Mouse (Mus musculus) forebrain, embryonic 12.5 days (tissue): ENCODE data around the gene C1ra. TPM values are rescaled to one million over a fixed set of nuclear protein-coding genes. Genes with fewer than 3 reads are reported as not detected.
"Not testable (repeated sequence)": the region's sequence is repeated elsewhere in the genome, so short reads cannot be mapped to it uniquely, and the experiment has no call there.

Experiments
- ATAC-seq: fragments of 200-750 bp; cut with Nextera tagmentation; 2 replicates; pipeline ENCODE4 v1.8.0; 2017; ENCODE audit warnings: moderate TSS enrichment; ENCODE audit not compliant: low FRiP score
- H3K27ac ChIP-seq: fragments of 300-500 bp; sonication (generic); 2 replicates; pipeline ENCODE4 v1.5.1; 2016; ENCODE audit warnings: mild to moderate bottlenecking
- H3K27me3 ChIP-seq: fragments of 300-500 bp; sonication (generic); 2 replicates; pipeline ENCODE4 v1.6.1; 2016; ENCODE audit warnings: mild to moderate bottlenecking
- H3K36me3 ChIP-seq: fragments of 300-500 bp; sonication (generic); replicated peaks from 2 replicates; pipeline ENCODE4 v1.6.1; 2016; ENCODE audit warnings: mild to moderate bottlenecking
- H3K4me1 ChIP-seq: fragments of 300-500 bp; sonication (generic); 2 replicates; pipeline ENCODE4 v1.6.1; 2016
- H3K4me2 ChIP-seq: fragments of 300-500 bp; sonication (generic); 2 replicates; pipeline ENCODE4 v1.6.1; 2016; ENCODE audit warnings: mild to moderate bottlenecking, moderate library complexity
- H3K4me3 ChIP-seq: fragments of 300-500 bp; sonication (generic); replicated peaks from 2 replicates; pipeline ENCODE4 v1.5.1; 2016; ENCODE audit warnings: mild to moderate bottlenecking
- H3K9ac ChIP-seq: fragments of 300-500 bp; sonication (generic); 2 replicates; pipeline ENCODE4 v1.6.1; 2016; ENCODE audit warnings: mild to moderate bottlenecking
- H3K9me3 ChIP-seq: fragments of 300-500 bp; sonication (generic); 2 replicates; pipeline ENCODE4 v1.6.1; 2016
- WGBS: fragments of 180-500 bp; shearing (Covaris S2); methylation state at CpG from one replicate; pipeline ENCODE4 v1.1.7; 2016; 5-methylcytosine and 5-hydroxymethylcytosine counted together
- polyA plus RNA-seq: library from polyadenylated mRNA; unstranded; fragments of >200 nt; fragmentation: Nextera tagmentation; extraction: Ambion mirVana; gene quantifications from 2 replicates; pipeline ENCODE4 v1.2.1, GENCODE M21; 2016

C1ra gene
- polyA plus RNA-seq, 1 experiment from 2014 or later: 0.14 TPM

- 82% methylated on average over 7 of the region's 7 CpGs for WGBS
- not testable (repeated sequence) for H3K9me3 ChIP-seq, H3K36me3 ChIP-seq, H3K27ac ChIP-seq, H3K4me1 ChIP-seq, H3K9ac ChIP-seq, H3K4me3 ChIP-seq, H3K27me3 ChIP-seq, ATAC-seq, H3K4me2 ChIP-seq
Observed at GRCm38 (mm10) chr6:124522082-124522481, 9.9 kb downstream of the C1ra start.

GRCm38 (mm10) chr6:124527881-124528280 is 15.7 kb downstream of the C1ra start:
- 79% methylated on average over 3 of the region's 3 CpGs for WGBS
- no peak overlapping the region for H3K4me3 ChIP-seq
- H3K9ac ChIP-seq: no peak overlapping the region
- no peak overlapping the region for H3K27ac ChIP-seq
- no peaks in the 10 kb centered on the region for H3K36me3 ChIP-seq
- no peak for ATAC-seq
- H3K27me3 ChIP-seq: no peaks in the 10 kb centered on the region
- H3K9me3 ChIP-seq: no peaks in the 10 kb centered on the region
- no peaks in the 10 kb centered on the region for H3K4me1 ChIP-seq
- no peak overlapping the region for H3K4me2 ChIP-seq

DNA sequence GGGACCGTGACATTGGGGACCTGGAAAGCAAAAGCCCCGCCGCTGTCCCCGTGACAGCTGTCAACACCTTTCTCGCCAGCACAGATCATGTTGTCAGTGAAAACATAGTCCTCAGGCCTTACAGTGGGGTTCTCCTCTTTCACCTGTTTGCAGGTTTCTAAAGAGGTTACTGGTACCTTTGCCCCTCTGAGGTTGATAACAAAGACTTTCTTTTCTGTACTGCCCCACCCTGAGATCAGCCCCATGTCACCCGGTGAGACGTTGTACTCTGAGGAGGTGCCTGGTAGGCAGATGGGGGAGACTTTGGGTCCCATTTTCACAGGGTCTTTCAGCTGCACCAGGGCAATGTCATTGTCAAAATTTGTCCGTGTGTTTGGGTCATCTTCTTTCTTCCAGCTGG is 18.9 kb downstream of the C1ra start:
- no peaks in the 10 kb centered on the region for H3K9me3 ChIP-seq
- no peak overlapping the region for H3K27ac ChIP-seq
- H3K4me2 ChIP-seq: no peak overlapping the region
- no peaks in the 10 kb centered on the region for H3K27me3 ChIP-seq
- H3K36me3 ChIP-seq: no peaks in the 10 kb centered on the region
- no peak for ATAC-seq
- H3K4me1 ChIP-seq: no peaks in the 10 kb centered on the region
- no peak overlapping the region for H3K4me3 ChIP-seq
- WGBS: 88% methylated on average over 8 of the region's 8 CpGs
- no peak overlapping the region for H3K9ac ChIP-seq

- not testable (repeated sequence) for ATAC-seq, H3K27ac ChIP-seq, H3K9ac ChIP-seq, H3K36me3 ChIP-seq, H3K4me1 ChIP-seq, H3K27me3 ChIP-seq, H3K4me3 ChIP-seq, H3K4me2 ChIP-seq, H3K9me3 ChIP-seq
- WGBS: 81% methylated on average over 8 of the region's 8 CpGs
Observed at GRCm38 (mm10) chr6:124536125-124536829, 24.1 kb downstream of the C1ra start.

GRCm38 (mm10) chr6:124541176-124541575 is 29.0 kb downstream of the C1ra start:
- 79% methylated on average over 2 of the region's 2 CpGs for WGBS

GRCm38 (mm10) chr6:124542284-124542683 is 30.1 kb downstream of the C1ra start, which contains the start of gene C1s1:
Gene C1s1, minus strand, starts transcription at chr6:124542359.
- ATAC-seq, H3K4me3 ChIP-seq, H3K4me1 ChIP-seq, H3K36me3 ChIP-seq, H3K9ac ChIP-seq, H3K4me2 ChIP-seq, H3K9me3 ChIP-seq, H3K27ac ChIP-seq, H3K27me3 ChIP-seq: not testable (repeated sequence)
- 10% methylated on average over 1 of the region's 1 CpGs for WGBS

More at GRCm38 (mm10) chr6:124541176-124541575, 29.0 kb downstream of the C1ra start:
- not testable (repeated sequence) for H3K27ac ChIP-seq, H3K27me3 ChIP-seq, H3K9me3 ChIP-seq, ATAC-seq, H3K4me2 ChIP-seq, H3K4me1 ChIP-seq, H3K36me3 ChIP-seq, H3K4me3 ChIP-seq, H3K9ac ChIP-seq

DNA sequence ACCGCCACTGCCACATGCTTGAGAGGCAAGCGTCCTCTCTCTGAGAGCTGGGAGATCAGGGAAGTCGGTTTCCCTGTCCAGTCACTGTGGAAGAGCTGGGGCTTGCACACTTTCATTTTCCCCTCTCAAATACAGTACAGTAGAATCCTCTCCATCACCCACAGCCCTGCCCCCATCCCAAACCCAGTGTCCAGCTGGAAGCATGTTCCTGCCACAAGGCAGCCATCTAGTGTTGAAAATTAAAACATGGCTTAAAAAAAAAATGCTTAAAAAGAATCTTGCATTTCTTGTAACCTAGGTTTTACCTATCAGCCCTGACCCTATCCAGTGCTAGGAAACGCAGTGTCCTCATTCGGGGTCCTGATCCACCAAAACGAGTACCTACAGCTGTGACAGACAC is 32.3 kb downstream of the C1ra start:
- WGBS: 89% methylated on average over 5 of the region's 6 CpGs
- Histone ChIP-seq H3K9ac (no peak overlapping the region), H3K4me2 (no peak overlapping the region), H3K4me3 (no peak overlapping the region), H3K9me3 (no peaks in the 10 kb centered on the region), H3K27me3 (no peaks in the 10 kb centered on the region), H3K4me1 (no peaks in the 10 kb centered on the region), H3K36me3 (no peaks in the 10 kb centered on the region), H3K27ac (no peak overlapping the region)
- no peak for ATAC-seq

DNA sequence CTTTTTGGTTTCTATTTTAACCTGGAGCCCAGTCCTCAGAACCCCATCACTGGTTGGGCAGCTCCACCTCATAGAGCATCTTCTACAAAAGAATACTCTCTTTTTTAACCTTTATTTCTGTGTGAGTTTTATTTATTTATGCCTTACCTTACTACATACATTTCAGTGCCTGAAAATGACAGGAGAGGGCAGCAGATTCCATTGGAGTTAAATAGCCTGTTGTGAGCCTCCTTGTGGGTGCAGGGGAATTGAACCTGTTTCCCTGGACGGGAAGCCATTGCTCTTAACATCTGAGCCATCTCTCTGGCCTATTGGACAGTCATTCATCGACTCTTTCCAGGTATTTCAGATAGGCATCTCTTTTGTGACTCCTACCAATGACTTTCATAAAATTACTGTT is 33.2 kb downstream of the C1ra start:
- H3K9ac ChIP-seq: no peak overlapping the region
- WGBS: 68% methylated on average over 2 of the region's 2 CpGs

DNA sequence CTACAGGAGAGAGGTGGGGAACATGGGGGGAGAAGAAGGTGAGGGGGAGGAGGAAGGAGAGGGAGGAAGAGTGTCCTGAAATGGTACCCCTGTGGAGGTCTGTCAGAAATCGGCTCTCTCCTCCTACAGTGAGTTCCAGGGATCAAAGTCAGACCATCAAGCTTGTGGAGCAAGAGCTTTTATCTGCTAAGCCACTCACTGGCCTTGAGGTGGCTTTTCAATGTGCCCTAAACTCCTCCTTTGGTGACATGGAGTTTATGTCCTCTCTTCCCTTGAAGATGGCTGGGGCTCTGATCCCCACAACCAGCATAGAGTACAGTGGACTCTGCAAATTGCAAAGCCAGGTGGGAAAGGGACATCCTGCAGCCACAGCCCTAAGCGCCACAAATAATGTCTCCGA is 35.8 kb downstream of the C1ra start:
- not testable (repeated sequence) for H3K27me3 ChIP-seq, H3K9me3 ChIP-seq, H3K4me2 ChIP-seq, H3K36me3 ChIP-seq, H3K27ac ChIP-seq, H3K4me3 ChIP-seq, H3K4me1 ChIP-seq, H3K9ac ChIP-seq, ATAC-seq
- 81% methylated on average over 3 of the region's 3 CpGs for WGBS

More for the DNA sequence above, 33.2 kb downstream of the C1ra start:
- H3K4me3 ChIP-seq: no peak overlapping the region
- peaks cover 1% of the 10 kb centered on the region; the same call in 1 of the 2 replicates for H3K9me3 ChIP-seq
- no peaks in the 10 kb centered on the region for H3K27me3 ChIP-seq
- no peaks in the 10 kb centered on the region for H3K36me3 ChIP-seq
- ATAC-seq: no peak
- H3K4me1 ChIP-seq: no peaks in the 10 kb centered on the region
- no peak overlapping the region for H3K27ac ChIP-seq
- no peak overlapping the region for H3K4me2 ChIP-seq

- Histone ChIP-seq H3K4me1 (no peaks in the 10 kb centered on the region), H3K9me3 (peaks cover 9% of the 10 kb centered on the region; the same call in 1 of the 2 replicates), H3K4me3 (no peak overlapping the region), H3K36me3 (no peaks in the 10 kb centered on the region), H3K9ac (no peak overlapping the region), H3K4me2 (no peak overlapping the region), H3K27me3 (no peaks in the 10 kb centered on the region), H3K27ac (no peak overlapping the region)
- ATAC-seq: no peak
- WGBS: 84% methylated on average over 3 of the region's 3 CpGs
Observed at GRCm38 (mm10) chr6:124549023-124549550, 36.9 kb downstream of the C1ra start.

DNA sequence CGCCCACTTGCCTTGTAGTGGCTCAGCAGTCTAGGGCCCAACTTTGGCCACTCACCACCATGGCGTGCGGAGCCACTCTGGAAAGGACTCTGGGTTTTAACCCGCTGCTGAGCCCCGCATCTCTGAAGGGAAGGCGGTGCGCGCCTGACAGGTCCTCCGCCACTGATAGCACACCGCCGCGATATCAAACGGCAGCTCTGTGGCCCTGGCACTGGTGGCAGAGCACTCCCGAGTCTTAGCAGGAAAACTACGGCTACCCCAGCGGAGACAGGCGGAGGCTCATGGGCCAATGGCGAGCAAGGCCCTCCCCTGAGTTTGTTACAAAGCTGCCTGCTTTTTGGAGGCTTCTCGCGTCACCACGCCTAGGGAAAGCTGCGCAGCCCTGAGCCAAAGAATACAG is 40.6 kb downstream of the C1ra start:
- WGBS: 72% methylated on average over 22 of the region's 22 CpGs
- Histone ChIP-seq H3K9ac (no peak overlapping the region), H3K27me3 (no peaks in the 10 kb centered on the region), H3K27ac (no peak overlapping the region), H3K4me1 (no peaks in the 10 kb centered on the region), H3K4me3 (no peak overlapping the region), H3K9me3 (peaks cover 9% of the 10 kb centered on the region; the same call in 1 of the 2 replicates), H3K4me2 (no peak overlapping the region), H3K36me3 (no peaks in the 10 kb centered on the region)
- no peak for ATAC-seq

DNA sequence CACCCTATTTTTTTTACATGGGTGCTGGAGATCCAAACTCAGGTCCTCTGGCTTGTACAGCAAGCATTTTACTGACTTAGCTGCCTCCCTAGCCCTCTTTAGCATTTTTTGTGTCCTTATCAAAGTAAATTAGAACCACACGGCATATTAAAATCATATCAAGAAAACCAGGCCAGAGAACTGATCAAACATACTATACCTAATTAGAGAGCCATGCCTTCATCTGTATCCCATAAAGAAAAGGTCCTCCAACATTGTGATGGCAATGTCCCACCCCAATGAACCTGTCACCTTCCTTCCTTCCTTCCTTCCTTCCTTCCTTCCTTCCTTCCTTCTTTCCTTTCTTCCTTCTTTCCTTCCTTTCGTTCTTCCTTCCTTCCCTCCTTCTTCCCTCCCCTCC is 43.8 kb downstream of the C1ra start:
- H3K4me1 ChIP-seq, H3K9ac ChIP-seq, H3K36me3 ChIP-seq, H3K27me3 ChIP-seq, H3K9me3 ChIP-seq, H3K4me3 ChIP-seq, ATAC-seq, H3K4me2 ChIP-seq, H3K27ac ChIP-seq: not testable (repeated sequence)
- 77% methylated on average over 2 of the region's 2 CpGs for WGBS

GRCm38 (mm10) chr6:124561156-124561555 is 49.0 kb downstream of the C1ra start:
- ATAC-seq, H3K9ac ChIP-seq, H3K27ac ChIP-seq, H3K27me3 ChIP-seq, H3K4me1 ChIP-seq, H3K9me3 ChIP-seq, H3K4me2 ChIP-seq, H3K36me3 ChIP-seq, H3K4me3 ChIP-seq: not testable (repeated sequence)
- 89% methylated on average over 4 of the region's 4 CpGs for WGBS
